Mouse (Mus musculus) cerebellum, postnatal 14 days (tissue): Measurements from ENCODE around the gene Myh13.

Experiments
- DNase-seq, 2 experiments: peaks; one replicate each; pipeline ENCODE4 v3.0.0; 2021; ENCODE audit warnings: mixed read lengths in 2 of 2

Gene Myh13

GRCm38 (mm10) chr11:67321358-67321757 lies at the start of gene Myh13:
Gene Myh13, plus strand, starts transcription at chr11:67321658.
- DNase-seq: no peak

- DNase-seq: peak; percentile 83 to 87
These were observed 44.8 kb upstream of the Myh13 start, which contains the start of gene Myh8 for GRCm38 (mm10) chr11:67276601-67277174. Gene Myh8, plus strand, starts transcription at chr11:67277124.

GRCm38 (mm10) chr11:67293440-67293839 lies 28.0 kb upstream of the Myh13 start:
- no peak for DNase-seq

GRCm38 (mm10) chr11:67313733-67314452 lies 7.6 kb upstream of the Myh13 start:
- DNase-seq: no peak

DNA sequence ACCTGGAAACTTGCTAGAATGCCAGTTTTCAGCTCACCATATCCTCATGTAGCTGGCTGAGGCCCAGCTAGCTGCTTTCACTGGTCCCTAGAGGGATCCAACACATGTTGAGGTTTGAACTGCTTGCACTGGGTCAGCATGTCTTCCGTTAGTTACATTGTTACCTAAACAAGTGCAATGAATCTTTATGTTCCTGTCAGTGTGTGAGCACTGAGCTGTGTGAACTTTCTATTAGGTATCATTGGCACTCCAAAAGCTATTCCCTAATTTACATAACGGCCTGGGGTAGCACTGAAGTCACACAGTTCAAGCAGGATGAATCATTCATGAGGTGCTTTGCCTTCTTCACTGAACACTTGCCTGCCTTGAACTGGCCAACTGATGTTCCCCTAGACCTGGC lies 5.1 kb downstream of the Myh13 start:
- DNase-seq: no peak

GRCm38 (mm10) chr11:67344556-67344955 lies 23.1 kb downstream of the Myh13 start:
- DNase-seq: no peak

DNA sequence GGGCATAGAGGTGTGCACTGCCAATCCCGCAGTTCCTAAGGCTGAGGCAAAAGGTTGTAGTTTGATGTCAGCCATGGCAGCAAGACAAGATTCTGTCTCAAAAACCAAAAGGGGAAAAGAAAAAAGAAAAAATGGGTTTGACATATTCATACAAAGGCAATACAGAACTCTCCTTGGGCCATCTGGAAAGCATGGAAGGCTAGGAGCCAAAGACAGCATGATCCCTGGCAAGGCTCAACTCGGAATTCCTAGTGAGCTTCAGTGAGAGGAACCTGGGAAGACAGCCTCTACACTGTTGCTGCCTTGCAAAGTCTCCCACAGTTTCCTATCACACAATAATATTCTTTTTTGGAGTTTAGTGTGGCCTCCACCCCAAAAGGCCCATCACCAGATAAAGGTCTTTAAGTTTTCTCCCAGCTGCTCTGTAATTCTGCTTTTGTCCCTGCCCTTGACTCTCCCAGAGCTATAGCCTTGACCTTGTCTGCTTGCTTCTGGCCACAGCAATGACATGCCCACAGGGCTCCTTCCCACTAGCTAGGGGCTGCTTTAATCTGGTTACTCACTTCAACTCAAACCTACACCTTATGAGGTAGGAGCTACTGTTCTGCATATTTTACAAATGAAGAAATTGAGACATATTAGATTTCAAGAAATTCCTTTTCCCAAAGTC lies 23.9 kb downstream of the Myh13 start:
- DNase-seq: peak; percentile 68 to 80

DNA sequence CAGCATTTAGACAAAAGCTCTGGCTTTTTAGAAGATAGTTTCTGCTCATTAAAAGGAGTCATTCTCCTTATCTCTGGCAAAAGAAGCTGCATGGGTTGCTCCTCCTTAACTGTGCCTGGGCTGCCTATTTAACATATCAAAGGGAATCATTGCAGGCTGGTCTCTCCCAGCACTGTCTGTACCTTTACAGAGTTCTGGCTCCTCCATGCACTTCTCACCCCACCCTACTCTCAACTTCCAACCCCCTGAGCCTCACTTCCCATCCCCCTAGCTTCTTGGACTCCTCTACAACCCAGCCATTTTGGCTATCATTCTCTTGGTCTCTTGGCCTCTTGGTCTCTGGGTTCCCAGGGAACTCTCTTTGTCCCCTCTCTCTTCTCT lies 24.4 kb downstream of the Myh13 start:
- DNase-seq: no peak

GRCm38 (mm10) chr11:67350153-67350768 lies 28.8 kb downstream of the Myh13 start:
- DNase-seq: peak; percentile 91 to 94

- no peak for DNase-seq
These were observed 31.6 kb downstream of the Myh13 start for GRCm38 (mm10) chr11:67353011-67353410.

DNA sequence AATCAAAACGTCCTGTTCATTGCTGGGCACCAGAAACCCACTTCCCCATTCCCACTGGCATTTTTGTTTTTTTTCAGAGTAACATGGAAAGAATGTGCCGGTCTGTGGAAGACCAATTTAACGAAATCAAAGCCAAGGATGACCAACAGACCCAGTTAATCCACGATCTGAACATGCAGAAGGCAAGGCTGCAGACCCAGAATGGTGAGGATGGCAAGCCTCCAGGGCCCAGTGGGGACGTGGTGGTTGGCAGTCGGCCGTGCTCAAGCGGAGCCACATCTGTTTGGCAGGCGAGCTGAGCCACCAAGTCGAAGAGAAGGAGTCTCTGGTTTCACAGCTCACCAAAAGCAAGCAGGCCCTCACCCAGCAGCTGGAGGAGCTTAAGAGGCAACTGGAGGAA lies 36.6 kb downstream of the Myh13 start:
- peak; percentile 65 to 70 for DNase-seq

DNA sequence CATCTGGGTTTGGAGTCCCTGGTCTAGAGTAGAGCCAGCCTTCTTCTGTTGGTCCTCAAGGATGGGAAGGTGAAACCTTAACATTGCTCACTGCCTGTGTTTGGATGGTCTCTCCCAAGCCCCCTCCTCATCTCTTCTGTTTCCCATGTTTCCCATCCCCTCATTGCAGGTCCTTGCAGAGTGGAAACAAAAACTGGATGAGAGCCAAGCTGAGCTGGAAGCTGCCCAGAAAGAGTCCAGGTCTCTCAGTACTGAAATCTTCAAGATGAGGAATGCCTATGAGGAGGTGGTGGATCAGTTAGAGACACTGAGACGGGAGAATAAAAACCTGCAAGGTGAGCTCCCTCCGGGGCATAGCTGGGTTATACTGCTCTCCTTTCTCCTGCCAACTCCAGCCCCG lies 40.8 kb downstream of the Myh13 start:
- DNase-seq: peak; percentile 56 to 60

- peak; percentile 80 to 84 for DNase-seq
These were observed 43.1 kb downstream of the Myh13 start for GRCm38 (mm10) chr11:67364551-67364950.

- no peak for DNase-seq
These were observed 43.7 kb downstream of the Myh13 start for GRCm38 (mm10) chr11:67364986-67365721.

DNA sequence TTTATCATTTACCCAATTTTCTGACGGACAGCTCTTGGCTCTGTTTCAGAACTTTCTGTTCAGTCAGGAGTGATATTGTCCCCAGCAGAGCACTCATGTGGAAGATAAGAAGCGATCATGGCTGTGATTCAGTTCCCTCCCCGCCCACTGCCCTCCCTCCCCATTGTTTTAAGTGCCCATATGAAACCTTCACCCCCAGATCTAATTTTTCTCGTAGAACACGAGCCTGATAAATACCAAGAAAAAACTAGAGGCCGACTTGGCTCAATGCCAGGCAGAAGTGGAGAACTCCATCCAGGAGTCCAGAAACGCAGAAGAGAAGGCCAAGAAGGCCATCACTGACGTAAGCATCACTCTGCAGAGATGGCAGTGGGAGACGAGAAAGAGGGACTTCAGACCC lies 45.5 kb downstream of the Myh13 start:
- peak; percentile 35 to 52 for DNase-seq

DNA sequence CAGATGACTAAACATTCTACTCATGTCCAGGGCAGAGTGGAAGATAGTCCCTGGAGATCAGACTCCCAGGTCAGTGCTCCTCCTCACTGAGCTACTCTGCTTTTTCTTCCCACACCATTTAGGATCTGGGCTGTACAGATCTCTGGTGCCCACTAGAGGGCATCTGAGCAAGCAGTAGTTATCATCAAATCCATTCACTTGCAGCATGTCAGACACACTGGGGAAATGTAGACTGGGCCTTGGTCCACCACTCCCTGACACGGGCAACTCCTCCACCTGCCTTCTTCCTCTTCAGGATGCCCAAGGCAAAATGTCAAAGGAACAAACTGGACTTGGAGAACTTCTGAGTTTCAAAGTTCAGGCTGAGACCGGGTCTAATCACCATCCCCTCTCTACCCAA lies 51.9 kb downstream of the Myh13 start:
- DNase-seq: peak; percentile 53 to 63

- peak; percentile 48 to 64 for DNase-seq
These were observed 54.9 kb downstream of the Myh13 start for GRCm38 (mm10) chr11:67376308-67376707.

GRCm38 (mm10) chr11:67379703-67380510 lies 58.4 kb downstream of the Myh13 start:
- DNase-seq: no peak

- no peak for DNase-seq
These were observed 60.4 kb downstream of the Myh13 start for GRCm38 (mm10) chr11:67381833-67382232.

- DNase-seq: no peak
These were observed 63.2 kb downstream of the Myh13 start for GRCm38 (mm10) chr11:67384653-67385052.

DNA sequence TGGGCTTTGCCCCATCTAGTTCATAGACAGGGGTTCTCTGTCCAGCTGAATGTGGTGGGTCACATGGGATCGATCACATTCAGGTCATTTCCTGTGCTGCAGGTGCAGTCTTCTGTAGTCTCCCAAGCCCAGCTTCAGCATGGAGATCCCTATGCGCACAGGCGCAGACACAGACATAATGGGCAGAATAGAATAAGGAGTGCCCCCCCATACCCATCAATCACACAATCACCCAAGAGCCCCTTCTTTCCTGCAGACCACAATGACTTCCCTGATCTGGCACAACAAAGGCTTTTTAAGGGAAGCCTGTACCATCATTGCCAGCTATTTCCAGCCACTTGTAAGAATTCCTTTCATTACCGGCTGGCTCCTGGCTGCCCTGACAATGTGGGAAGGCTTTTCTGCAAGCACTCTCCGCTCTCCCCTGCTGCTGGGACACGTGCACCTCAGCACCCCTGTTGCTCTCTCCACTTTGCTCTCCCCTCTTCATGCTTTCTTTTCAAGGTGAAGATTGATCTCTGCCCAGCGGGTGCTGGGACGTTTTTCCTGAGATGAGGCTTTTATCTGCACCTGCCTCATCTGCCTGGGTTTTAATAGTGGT lies 65.5 kb downstream of the Myh13 start:
- DNase-seq: no peak
